Mouse (Mus musculus) neural tube, embryonic 15.5 days (tissue): ENCODE data around the gene Rpl10a. TPM values are rescaled to one million over a fixed set of nuclear protein-coding genes. Genes with fewer than 3 reads are reported as not detected.
"Not testable (repeated sequence)": the region's sequence is repeated elsewhere in the genome, so short reads cannot be mapped to it uniquely, and the experiment has no call there.

ENCODE experiments used
- ATAC-seq: fragments of 200-750 bp; cut with Nextera tagmentation; 2 replicates; pipeline ENCODE4 v1.8.0; 2017; ENCODE audit warnings: mild to moderate bottlenecking, moderate TSS enrichment, moderate library complexity; ENCODE audit not compliant: low FRiP score
- H3K27ac ChIP-seq: fragments of 300-500 bp; sonication (generic); replicated peaks from 2 replicates; pipeline ENCODE4 v1.5.1; 2015; ENCODE audit warnings: mild to moderate bottlenecking, inconsistent platforms
- H3K27me3 ChIP-seq: fragments of 300-500 bp; sonication (generic); replicated peaks from 2 replicates; pipeline ENCODE4 v1.6.1; 2015; ENCODE audit warnings: inconsistent platforms
- H3K36me3 ChIP-seq: fragments of 300-500 bp; sonication (generic); 2 replicates; pipeline ENCODE4 v1.6.1; 2015; ENCODE audit warnings: inconsistent platforms
- H3K4me1 ChIP-seq: fragments of 300-500 bp; sonication (generic); 2 replicates; pipeline ENCODE4 v1.6.1; 2015; ENCODE audit warnings: inconsistent platforms
- H3K4me2 ChIP-seq: fragments of 300-500 bp; sonication (generic); 2 replicates; pipeline ENCODE4 v1.6.1; 2015; ENCODE audit warnings: inconsistent platforms, mild to moderate bottlenecking, moderate library complexity
- H3K4me3 ChIP-seq: fragments of 300-500 bp; sonication (generic); replicated peaks from 2 replicates; pipeline ENCODE4 v1.5.1; 2015; ENCODE audit warnings: mild to moderate bottlenecking, inconsistent platforms
- H3K9ac ChIP-seq: fragments of 300-500 bp; sonication (generic); replicated peaks from 2 replicates; pipeline ENCODE4 v1.6.1; 2015; ENCODE audit warnings: mild to moderate bottlenecking, inconsistent platforms
- H3K9me3 ChIP-seq: fragments of 300-500 bp; sonication (generic); replicated peaks from 2 replicates; pipeline ENCODE4 v1.6.1; 2016; ENCODE audit warnings: inconsistent platforms
- WGBS: fragments of 180-500 bp; shearing (Covaris S2); methylation state at CpG from one replicate; pipeline ENCODE4 v1.1.7; 2015; ENCODE audit warnings: mixed read lengths; 5-methylcytosine and 5-hydroxymethylcytosine counted together
- polyA plus RNA-seq: library from polyadenylated mRNA; unstranded; fragments of >200 nt; fragmentation: Nextera tagmentation; extraction: Ambion mirVana; gene quantifications from 2 replicates; pipeline ENCODE4 v1.2.1, GENCODE M21; 2015

Rpl10a gene
- polyA plus RNA-seq, 1 experiment from 2014 or later = 329 TPM

- no peaks in the 10 kb centered on the region for H3K9me3 ChIP-seq
- H3K27me3 ChIP-seq = no peaks in the 10 kb centered on the region
- peaks cover 9% of the 10 kb centered on the region; the same call in 1 of the 2 replicates for H3K36me3 ChIP-seq
- H3K4me2 ChIP-seq = no peak overlapping the region
- H3K9ac ChIP-seq = no peak overlapping the region
- H3K27ac ChIP-seq = no peak overlapping the region
- ATAC-seq = no peak
- no peak overlapping the region for H3K4me3 ChIP-seq
- H3K4me1 ChIP-seq = peaks cover 24% of the 10 kb centered on the region
- 95% methylated on average over 8 of the region's 8 CpGs for WGBS
Measured at GRCm38 (mm10) chr17:28325751-28326150, 2.5 kb upstream of the Rpl10a start.

DNA sequence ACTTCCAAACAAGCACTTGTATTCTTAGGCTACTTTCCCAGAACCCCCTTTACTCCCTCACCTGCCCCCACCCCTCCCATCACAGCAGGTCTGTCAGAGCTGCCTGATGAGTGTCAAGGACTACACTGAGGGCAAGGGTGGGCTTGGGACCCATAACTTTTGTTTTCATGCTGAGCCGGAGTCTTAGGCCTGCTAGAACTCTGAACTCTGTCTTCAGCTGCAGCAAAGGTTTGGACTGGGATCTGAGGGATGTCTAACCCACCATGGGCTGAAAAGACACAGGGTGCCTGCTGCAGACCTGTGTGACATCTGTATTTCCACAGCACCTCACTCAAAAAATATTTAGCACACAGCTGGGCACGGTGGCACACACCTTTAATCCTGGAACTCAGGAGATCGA, 1.3 kb upstream of the Rpl10a start:
- H3K4me2 ChIP-seq = no peak overlapping the region
- H3K27me3 ChIP-seq = no peaks in the 10 kb centered on the region
- 92% methylated on average over 3 of the region's 3 CpGs for WGBS
- no peak for ATAC-seq
- peaks cover 19% of the 10 kb centered on the region for H3K36me3 ChIP-seq
- no peak overlapping the region for H3K27ac ChIP-seq
- H3K9ac ChIP-seq = peak overlapping the region; percentile 34; the same call in 1 of the 2 replicates
- no peak overlapping the region for H3K4me3 ChIP-seq
- no peaks in the 10 kb centered on the region for H3K9me3 ChIP-seq
- peaks cover 31% of the 10 kb centered on the region for H3K4me1 ChIP-seq

DNA sequence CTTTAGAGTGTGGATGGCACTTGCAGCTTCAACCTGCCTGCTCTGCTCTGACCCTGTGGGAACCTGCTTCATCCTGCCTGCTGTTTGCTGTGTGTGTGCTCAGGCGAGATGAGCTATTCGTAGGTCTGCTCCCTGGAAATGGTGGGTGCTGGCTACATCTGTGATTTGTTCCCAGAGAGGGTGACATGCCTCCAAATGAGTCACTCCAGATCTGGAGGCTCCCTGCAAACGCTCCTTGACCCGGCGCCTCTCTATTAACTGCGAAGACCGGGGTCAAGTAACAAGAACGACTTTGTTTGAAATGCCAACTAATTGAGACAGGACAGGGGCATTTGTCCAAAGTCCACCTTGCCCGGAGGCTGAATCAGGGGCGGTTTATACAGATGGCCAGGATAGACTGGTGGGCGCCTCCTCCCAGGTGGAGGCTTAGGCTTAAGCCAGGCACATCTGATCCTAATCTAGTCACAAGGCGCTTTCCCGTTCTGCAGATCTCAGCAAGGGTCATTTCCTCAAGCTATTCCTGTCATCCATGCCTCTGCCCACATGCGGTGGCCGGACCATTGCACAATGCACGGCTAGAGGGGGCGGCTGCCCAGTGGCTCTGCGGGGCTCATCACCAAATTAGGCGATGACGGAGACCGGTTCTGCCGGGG, 472 bp upstream of the Rpl10a start:
- Histone ChIP-seq H3K4me1 (peaks cover 37% of the 10 kb centered on the region), H3K4me3 (peak overlapping the region; percentile 77), H3K9me3 (no peaks in the 10 kb centered on the region), H3K9ac (peak overlapping the region; percentile 98), H3K27ac (peak overlapping the region; percentile 93), H3K36me3 (peaks cover 19% of the 10 kb centered on the region), H3K4me2 (peak overlapping the region; percentile 90), H3K27me3 (no peaks in the 10 kb centered on the region)
- WGBS = 14% methylated on average over 22 of the region's 22 CpGs
- ATAC-seq = peak; percentile 49

- 0% methylated on average over 25 of the region's 25 CpGs for WGBS
- H3K9me3 ChIP-seq = no peaks in the 10 kb centered on the region
- peak; percentile 30; the same call in 1 of the 2 replicates for ATAC-seq
- H3K9ac ChIP-seq = peak overlapping the region; percentile 98
- H3K4me1 ChIP-seq = peaks cover 44% of the 10 kb centered on the region
- H3K4me3 ChIP-seq = peak overlapping the region; percentile 77
- peak overlapping the region; percentile 90 for H3K4me2 ChIP-seq
- peaks cover 19% of the 10 kb centered on the region for H3K36me3 ChIP-seq
- H3K27ac ChIP-seq = peak overlapping the region; percentile 93
- H3K27me3 ChIP-seq = no peaks in the 10 kb centered on the region
Measured at GRCm38 (mm10) chr17:28328946-28329345, 675 bp downstream of the Rpl10a start.

DNA sequence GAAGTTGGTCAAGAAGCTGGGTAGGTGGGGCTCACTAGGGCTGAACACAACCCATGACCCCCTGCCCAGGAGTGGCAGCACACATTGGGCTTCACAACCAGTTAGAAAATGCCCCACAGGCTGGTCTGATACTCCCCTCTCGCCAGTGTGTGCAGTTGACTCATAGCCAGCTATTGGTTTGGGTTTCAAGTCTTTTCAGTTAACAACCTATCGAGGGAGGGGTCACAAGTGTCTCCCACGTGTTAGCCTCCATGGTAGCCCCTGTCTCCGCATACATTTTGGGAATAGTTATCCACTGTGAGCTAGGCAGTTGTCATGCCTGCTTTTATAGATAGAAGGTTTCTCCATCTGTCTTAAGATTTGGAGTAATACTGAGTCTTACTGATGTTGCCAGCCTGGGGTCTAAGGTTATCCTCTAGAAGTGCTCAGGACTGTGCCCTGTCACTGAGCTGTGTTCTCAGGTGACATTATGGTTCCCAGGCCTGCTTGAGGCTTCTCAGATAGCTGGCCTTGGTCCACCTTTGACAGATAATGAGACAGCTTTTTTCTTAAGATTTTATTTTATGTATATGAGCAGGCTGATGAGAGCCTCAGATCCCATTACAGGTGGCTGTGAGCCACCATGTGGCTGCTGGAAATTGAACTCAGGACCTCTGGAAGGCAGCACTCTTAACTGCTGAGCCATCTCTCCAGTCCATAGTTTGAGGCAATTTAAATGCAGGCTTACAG, 1.4 kb downstream of the Rpl10a start:
- H3K27me3 ChIP-seq = no peaks in the 10 kb centered on the region
- H3K9ac ChIP-seq = peak overlapping the region; percentile 98
- H3K4me2 ChIP-seq = peak overlapping the region; percentile 90
- H3K4me1 ChIP-seq = peaks cover 44% of the 10 kb centered on the region
- 6% methylated on average over 4 of the region's 4 CpGs for WGBS
- H3K9me3 ChIP-seq = no peaks in the 10 kb centered on the region
- no peak for ATAC-seq
- H3K27ac ChIP-seq = peak overlapping the region; percentile 18; the same call in 1 of the 2 replicates
- H3K4me3 ChIP-seq = peak overlapping the region; percentile 77
- peaks cover 19% of the 10 kb centered on the region for H3K36me3 ChIP-seq

DNA sequence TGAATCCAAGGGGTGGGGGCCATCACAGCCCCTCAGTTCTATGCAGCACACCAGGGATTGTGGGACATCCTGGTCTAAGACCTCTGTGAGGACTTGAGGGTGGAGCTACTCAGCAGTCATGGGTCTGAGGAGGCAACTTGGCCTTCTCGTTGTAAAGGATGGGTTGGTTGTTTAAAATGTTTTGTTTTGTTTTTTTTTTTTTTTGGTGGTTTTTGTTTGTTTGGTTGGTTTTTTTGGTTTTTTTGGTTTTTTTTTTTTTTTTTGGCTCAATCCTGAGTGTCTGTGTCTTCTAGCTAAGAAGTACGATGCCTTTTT, 1.9 kb downstream of the Rpl10a start:
- ATAC-seq = no peak
- peaks cover 19% of the 10 kb centered on the region for H3K36me3 ChIP-seq
- no peaks in the 10 kb centered on the region for H3K9me3 ChIP-seq
- H3K27me3 ChIP-seq = no peaks in the 10 kb centered on the region
- WGBS = 44% methylated on average over 2 of the region's 2 CpGs
- no peak overlapping the region for H3K27ac ChIP-seq
- H3K4me2 ChIP-seq = peak overlapping the region; percentile 90
- H3K4me3 ChIP-seq = peak overlapping the region; percentile 77
- peaks cover 44% of the 10 kb centered on the region for H3K4me1 ChIP-seq
- peak overlapping the region; percentile 98 for H3K9ac ChIP-seq

DNA sequence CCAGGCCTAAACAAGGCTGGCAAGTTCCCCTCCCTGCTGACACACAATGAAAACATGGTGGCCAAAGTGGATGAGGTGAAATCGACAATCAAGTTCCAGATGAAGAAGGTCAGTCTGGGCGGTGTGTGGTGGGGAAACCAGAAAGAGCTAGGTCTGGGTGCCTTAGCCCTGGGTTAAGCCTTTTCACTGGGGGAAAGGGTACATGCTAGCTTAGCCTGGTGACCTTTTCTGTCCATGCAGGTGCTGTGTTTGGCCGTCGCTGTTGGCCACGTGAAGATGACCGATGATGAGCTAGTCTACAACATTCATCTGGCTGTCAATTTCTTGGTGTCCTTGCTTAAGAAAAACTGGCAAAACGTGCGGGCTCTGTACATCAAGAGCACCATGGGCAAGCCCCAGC, 2.3 kb downstream of the Rpl10a start:
- not testable (repeated sequence) for H3K4me3 ChIP-seq, H3K27ac ChIP-seq, H3K9ac ChIP-seq, H3K9me3 ChIP-seq, ATAC-seq, H3K4me2 ChIP-seq, H3K27me3 ChIP-seq
- H3K4me1 ChIP-seq = peaks cover 44% of the 10 kb centered on the region
- H3K36me3 ChIP-seq = peaks cover 19% of the 10 kb centered on the region
- WGBS = 72% methylated on average over 8 of the region's 8 CpGs

DNA sequence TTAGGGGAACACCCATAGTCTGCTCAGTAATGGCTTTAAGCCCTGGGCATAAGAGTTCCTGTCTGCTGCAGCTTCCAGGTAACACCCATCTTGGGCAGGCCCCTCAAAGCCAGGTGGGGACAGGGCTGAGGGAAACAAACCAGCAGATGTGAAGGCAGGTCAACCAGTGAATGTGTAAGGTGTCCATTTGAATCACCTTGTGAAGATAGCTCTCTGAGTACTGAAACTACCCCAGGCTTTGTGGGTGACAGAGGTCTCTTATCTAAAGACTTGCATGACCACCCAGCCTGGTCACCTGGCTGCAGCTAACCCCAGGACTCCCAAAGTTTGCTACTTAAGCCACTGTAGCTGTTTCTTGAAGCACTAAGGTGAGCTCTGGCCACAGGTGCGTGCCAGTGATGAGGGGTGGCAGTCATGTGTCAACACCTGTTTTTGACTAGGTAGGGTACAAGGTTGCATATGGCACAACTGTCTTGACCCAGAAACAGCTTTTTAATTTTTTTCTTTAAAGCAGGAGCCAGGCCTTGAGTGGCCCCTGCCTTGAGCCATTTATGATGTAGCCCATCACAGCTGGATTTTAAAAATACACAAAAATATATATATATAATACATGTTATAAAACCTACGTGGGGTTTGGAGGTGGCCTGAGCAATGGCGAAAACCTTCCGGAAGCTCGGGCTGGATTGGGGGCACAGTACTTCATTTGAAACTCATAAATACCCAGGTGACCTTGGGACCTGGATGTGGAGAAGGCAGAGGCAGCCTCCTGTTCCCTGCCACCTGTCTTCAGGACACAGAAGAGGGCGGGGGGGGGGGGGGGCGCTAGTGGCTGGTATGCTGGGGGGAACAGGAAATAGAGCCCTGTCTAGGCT, 3.2 kb downstream of the Rpl10a start:
- ATAC-seq = no peak
- H3K9me3 ChIP-seq = no peaks in the 10 kb centered on the region
- WGBS = 38% methylated on average over 5 of the region's 7 CpGs
- H3K4me1 ChIP-seq = peaks cover 44% of the 10 kb centered on the region
- H3K27me3 ChIP-seq = no peaks in the 10 kb centered on the region
- H3K27ac ChIP-seq = no peak overlapping the region
- peaks cover 19% of the 10 kb centered on the region for H3K36me3 ChIP-seq
- no peak overlapping the region for H3K4me3 ChIP-seq
- 0 out of 2 replicates have a peak overlapping the region, but pooled peaks have one; percentile 5 for H3K4me2 ChIP-seq
- H3K9ac ChIP-seq = no peak overlapping the region

GRCm38 (mm10) chr17:28332113-28332914, 4.0 kb downstream of the Rpl10a start:
- Histone ChIP-seq H3K9me3 (no peaks in the 10 kb centered on the region), H3K36me3 (peaks cover 19% of the 10 kb centered on the region), H3K27ac (no peak overlapping the region), H3K4me1 (peaks cover 44% of the 10 kb centered on the region), H3K9ac (no peak overlapping the region), H3K4me2 (no peak overlapping the region), H3K27me3 (no peaks in the 10 kb centered on the region), H3K4me3 (no peak overlapping the region)
- ATAC-seq = no peak
- WGBS = 48% methylated on average over 13 of the region's 13 CpGs

DNA sequence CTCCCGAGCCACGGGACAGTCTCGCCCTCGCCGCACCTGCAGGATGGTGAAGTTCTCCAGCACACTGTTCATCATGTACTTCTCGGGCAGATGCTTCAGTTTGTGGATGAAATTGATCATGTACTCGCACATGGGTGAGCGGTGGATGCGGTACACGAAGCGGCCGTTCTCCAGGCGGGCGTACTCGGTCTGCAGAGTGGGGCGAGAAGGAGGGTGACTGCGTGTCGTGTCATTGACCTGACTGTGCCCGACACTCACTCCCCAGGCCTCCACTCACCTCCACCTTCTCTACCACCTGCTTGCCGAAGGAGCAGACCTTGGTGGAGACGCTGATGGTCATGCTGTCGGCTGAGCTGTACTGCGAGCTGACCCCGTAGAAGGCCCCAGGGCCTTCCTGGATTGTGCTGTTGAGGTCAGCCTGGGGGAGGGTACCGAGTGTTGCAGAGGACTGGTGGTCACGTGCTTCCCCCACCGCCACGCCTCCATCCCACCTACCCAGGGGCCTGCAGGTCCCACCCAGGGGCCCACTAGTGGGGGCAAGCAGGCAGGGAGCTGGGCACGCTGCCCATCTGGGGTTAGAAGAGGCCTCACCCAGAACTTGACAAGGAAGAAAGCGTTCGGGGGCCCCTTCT, 4.8 kb downstream of the Rpl10a start:
- Histone ChIP-seq H3K4me3 (no peak overlapping the region), H3K27me3 (no peaks in the 10 kb centered on the region), H3K4me2 (peak overlapping the region; percentile 20), H3K9ac (0 out of 2 replicates have a peak overlapping the region, but pooled peaks have one; percentile 3), H3K27ac (no peak overlapping the region), H3K4me1 (peaks cover 37% of the 10 kb centered on the region), H3K36me3 (peaks cover 19% of the 10 kb centered on the region), H3K9me3 (no peaks in the 10 kb centered on the region)
- no peak for ATAC-seq
- WGBS = 54% methylated on average over 31 of the region's 31 CpGs
